Mouse (Mus musculus) kidney, adult 2 months (tissue): ENCODE measurements at regions not wholly inside any gene's neighbourhood (a gene's known extent, or its start where the extent isn't known, plus 50 kb on each side); places are given as distances from the start of the nearest gene placed in this dataset.

ENCODE experiments used
- CTCF ChIP-seq: fragments of 200-500 bp; conservative IDR thresholded peaks from 2 replicates; pipeline ENCODE4 v1.5.1; 2011; ENCODE audit warnings: low read depth, mild to moderate bottlenecking, control low read depth, low read length, moderate library complexity, mixed read lengths; ENCODE audit not compliant: insufficient read depth, insufficient read length
- POLR2A ChIP-seq: fragments of 200-500 bp; IDR thresholded peaks from one replicate; pipeline ENCODE4 v1.6.1; 2011; ENCODE audit warnings: low read depth, low read length, control low read depth

GRCm38 (mm10) chr3:120073528-120073927, 289.3 kb upstream of the Ptbp2 start:
- no peak for TF ChIP-seq CTCF
- no peak for TF ChIP-seq POLR2A
